Mouse (Mus musculus) R1 (cell line): ENCODE results near the gene Olfr509.

Source experiments
- DNase-seq: peaks from one replicate; pipeline ENCODE4 v3.0.0-alpha.2; 2018; ENCODE audit warnings: low read depth, low spot score

Gene Olfr509

GRCm38 (mm10) chr7:108651806-108652205 lies at the start of gene Olfr509:
TSS of gene Olfr509 (minus strand) at chr7:108651906.
- no peak for DNase-seq

DNA sequence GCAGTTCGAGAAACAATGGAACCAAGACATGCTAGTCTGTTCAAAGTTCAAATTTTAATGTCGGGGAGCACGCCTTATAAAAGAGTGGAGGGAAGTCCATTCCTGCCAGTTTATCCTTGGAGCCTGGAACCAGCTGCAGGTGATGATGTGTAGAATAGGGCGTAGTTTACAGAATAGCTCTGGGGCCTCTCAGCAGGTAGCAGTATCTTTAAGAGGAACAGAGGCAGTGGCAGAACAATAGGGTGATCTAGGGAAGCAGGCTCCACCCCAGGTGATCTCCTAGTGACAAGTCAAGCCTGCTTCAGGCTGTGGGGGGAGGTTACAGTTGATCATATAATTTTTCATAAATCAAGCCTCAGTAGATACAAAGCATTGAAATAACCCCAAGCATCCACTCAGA lies 27.2 kb upstream of the Olfr509 start:
- peak; percentile 82 for DNase-seq

- no peak for DNase-seq
Observed at GRCm38 (mm10) chr7:108671058-108671457, 19.4 kb upstream of the Olfr509 start.

DNA sequence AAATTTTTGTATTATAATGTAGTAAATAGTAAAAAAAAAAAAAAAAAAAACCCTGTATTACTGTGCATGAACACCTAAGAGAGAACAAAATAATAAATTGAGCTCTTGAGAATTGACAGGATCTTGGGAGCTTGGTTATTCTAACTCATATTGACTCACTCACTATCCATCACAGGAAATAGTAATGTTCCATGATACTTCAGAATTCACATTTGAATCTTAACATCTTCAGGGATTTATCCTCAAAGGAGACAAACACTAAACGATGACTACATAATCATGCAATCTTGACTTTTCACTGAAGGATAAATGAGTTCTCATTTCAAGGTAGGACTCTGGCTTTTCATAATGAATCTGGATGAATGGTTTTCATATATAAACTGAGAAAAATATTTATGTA lies 14.4 kb upstream of the Olfr509 start, which contains the start of gene Olfr510:
Gene Olfr510, plus strand, starts transcription at position 301 of the 400 bp plus-strand sequence.
- no peak for DNase-seq

DNA sequence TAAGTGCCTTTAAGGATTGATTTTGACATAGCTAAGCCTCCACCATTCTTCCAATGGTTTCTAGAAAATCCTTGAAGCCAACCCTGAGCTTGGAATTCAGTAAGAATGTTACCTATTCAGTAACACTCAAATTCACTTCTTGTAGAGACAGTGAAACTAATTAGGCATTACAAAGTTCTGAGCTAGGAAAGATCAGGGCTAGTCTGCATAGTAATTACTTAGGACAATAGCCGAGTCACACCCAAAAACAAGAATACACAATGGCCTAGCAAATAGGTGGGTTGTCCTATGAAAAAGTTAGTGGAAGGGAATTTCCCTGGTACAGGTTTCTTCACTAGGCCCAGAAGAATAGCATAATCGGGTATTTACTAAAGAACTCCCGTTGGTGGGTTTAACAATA lies 10.7 kb upstream of the Olfr509 start:
- peak; percentile 91 for DNase-seq

DNA sequence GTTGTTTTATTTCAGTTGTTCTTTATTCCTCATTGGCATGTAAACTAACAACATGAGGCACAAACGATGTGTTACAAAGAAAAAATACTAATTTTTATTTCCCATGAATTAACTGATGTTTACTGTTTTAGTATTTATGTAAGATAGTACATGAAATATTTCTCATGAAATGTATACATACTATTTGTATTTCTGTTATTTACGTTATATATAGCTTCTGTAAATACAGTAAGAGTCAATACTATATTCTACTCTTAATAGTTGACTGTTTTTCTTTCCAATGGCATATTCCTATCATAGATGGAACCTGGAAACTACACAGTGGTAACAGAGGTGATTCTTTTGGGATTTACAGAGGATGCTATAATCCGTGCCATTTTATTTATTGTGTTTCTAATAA lies 22.0 kb downstream of the Olfr509 start, which contains the start of gene Olfr508:
Gene Olfr508, plus strand, starts transcription at position 301 of the 400 bp plus-strand sequence.
- no peak for DNase-seq

GRCm38 (mm10) chr7:108621514-108621913 lies 30.2 kb downstream of the Olfr509 start, which contains the start of gene Olfr507:
TSS of gene Olfr507 (plus strand) at chr7:108621814.
- no peak for DNase-seq

GRCm38 (mm10) chr7:108616781-108617180 lies 34.9 kb downstream of the Olfr509 start:
- peak; percentile 90 for DNase-seq

DNA sequence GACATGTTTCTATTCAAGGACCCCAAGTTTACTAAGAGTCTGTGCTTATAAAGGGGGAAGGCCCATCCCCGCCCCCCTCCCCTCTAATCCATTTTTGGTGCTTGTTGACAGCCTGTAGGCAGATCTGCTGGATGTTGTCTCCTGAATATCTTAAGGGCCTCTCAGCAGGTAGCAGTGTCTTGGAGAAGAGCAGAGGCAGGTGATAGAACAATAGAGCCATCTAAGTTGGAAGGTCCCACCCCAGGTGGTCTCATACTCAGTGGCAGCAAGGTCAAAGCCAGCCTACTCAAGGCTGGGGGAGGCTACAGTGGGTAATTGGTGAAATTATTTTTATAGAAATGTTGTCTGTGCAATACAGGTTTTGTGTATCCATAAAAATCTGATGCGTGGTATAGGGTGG lies 37.6 kb downstream of the Olfr509 start:
- peak; percentile 86 for DNase-seq

DNA sequence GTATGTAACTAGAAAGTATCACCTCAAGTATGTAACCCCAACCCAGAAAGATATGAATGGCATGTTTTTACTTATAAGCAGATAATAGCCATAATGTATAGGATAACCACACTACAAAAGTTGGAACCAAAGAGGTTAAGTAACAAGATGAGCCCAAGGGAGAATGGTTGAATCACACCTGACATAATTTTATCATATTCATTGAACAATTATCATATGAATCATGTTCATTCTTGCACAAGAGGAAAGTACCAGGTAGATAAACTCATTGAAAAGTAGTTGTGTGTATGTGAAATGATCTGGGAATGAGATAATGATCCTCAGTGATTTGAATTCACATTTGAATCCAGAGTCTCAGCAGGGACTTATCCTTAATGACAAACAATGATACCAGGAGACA lies 41.2 kb downstream of the Olfr509 start, which contains the start of gene Olfr506:
Gene Olfr506, plus strand, starts transcription at position 301 of the 400 bp plus-strand sequence.
- peak; percentile 9 for DNase-seq

GRCm38 (mm10) chr7:108601916-108602315 lies 49.8 kb downstream of the Olfr509 start:
- peak; percentile 88 for DNase-seq
